Mouse (Mus musculus): Measurements from ENCODE around the gene Frem1. TPM values are rescaled to one million over a fixed set of nuclear protein-coding genes. Genes with fewer than 3 reads are reported as not detected.

Gene Frem1
- polyA plus RNA-seq, 1 experiment = 0.37 TPM

GRCm38 (mm10) chr4:83058617-83059016 lies 6.5 kb upstream of the Frem1 start:
- H3K4me1 ChIP-seq (ENCODE audit: control insufficient read depth, insufficient read depth, low read length) = no peaks in the 10 kb centered on the region
- 81% methylated on average over 2 of the region's 2 CpGs for WGBS
- H3K27ac ChIP-seq (ENCODE audit: control insufficient read depth, insufficient read depth, low read depth, low read length, poor library complexity) = no peak overlapping the region
- H3K4me3 ChIP-seq (replicated peaks; ENCODE audit: control insufficient read depth, low read depth, low read length) = no peak overlapping the region
- TF ChIP-seq CTCF (IDR thresholded peaks at IDR 0.05; ENCODE audit: control insufficient read depth, insufficient read depth, low read length) = no peak
- no peak for TF ChIP-seq POLR2A (IDR thresholded peaks at IDR 0.05; ENCODE audit: borderline replicate concordance, control insufficient read depth, low read depth, low read length)

DNA sequence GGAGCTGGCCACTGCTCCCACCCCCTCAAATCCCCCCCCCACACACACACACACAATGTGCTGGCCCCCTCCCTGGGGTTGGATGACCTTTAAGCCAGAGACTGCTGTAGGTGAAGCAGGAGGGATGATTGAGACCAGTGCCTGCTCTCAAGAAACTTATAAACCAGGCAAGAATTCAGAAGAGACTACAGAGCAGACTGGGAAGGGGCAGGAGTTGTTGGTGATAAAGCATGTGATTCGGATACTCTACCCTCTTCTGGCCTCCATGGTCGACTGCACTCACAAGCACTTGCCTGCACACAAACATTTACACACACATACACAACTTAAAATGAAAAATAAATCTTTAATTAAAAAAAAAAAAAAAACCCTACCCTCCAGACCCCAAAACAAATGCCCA lies 6.0 kb upstream of the Frem1 start:
- Histone ChIP-seq H3K27ac (ENCODE audit: control insufficient read depth, insufficient read depth, low read depth, low read length, poor library complexity) (no peak overlapping the region), H3K4me3 (replicated peaks; ENCODE audit: control insufficient read depth, low read depth, low read length) (no peak overlapping the region), H3K4me1 (ENCODE audit: control insufficient read depth, insufficient read depth, low read length) (no peaks in the 10 kb centered on the region)
- WGBS = 65% methylated on average over 2 of the region's 2 CpGs
- TF ChIP-seq CTCF (IDR thresholded peaks at IDR 0.05; ENCODE audit: control insufficient read depth, insufficient read depth, low read length) (no peak), POLR2A (IDR thresholded peaks at IDR 0.05; ENCODE audit: borderline replicate concordance, control insufficient read depth, low read depth, low read length) (no peak)

DNA sequence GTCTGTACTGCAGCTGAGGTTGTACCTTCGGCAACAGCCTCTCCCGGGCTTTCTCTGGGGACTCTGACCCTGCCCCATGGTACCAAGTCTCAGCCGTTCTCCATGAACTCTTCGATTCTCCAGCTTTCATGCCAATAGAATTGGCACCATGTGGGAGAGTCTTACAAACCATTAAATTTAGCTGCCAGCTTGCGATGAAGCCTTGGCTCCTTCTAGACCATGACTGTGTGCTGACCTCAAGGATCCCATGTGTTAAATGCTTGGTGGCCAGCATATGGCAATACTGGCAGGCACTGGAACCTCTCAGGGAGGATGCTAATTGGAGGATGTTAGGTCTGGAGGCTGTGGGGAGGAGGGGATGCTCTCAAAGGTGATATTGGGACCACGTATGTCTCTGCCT lies 4.4 kb upstream of the Frem1 start:
- Histone ChIP-seq H3K4me1 (ENCODE audit: control insufficient read depth, insufficient read depth, low read length) (no peaks in the 10 kb centered on the region), H3K4me3 (replicated peaks; ENCODE audit: control insufficient read depth, low read depth, low read length) (no peak overlapping the region), H3K27ac (ENCODE audit: control insufficient read depth, insufficient read depth, low read depth, low read length, poor library complexity) (no peak overlapping the region)
- WGBS = 85% methylated on average over 6 of the region's 6 CpGs
- TF ChIP-seq CTCF (IDR thresholded peaks at IDR 0.05; ENCODE audit: control insufficient read depth, insufficient read depth, low read length) (no peak), POLR2A (IDR thresholded peaks at IDR 0.05; ENCODE audit: borderline replicate concordance, control insufficient read depth, low read depth, low read length) (no peak)

DNA sequence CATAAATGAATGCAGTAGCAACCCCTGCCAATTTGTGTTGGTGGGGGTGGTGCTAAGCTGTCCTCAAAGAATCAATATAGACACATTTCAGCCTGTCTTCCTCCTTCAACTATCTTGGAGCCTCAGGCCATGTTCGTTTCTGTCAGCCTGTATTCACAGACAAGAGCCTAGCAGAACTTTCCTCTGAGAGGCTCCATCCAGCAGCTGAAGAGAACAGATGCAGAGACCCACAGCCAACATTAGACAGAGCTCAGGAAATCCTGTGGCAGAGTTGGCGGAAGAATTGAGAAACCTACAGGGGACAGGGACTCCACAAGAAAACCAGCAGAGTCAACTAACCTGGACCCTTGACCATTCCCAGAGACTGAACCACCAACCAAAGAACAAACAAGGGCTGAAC lies 3.3 kb upstream of the Frem1 start:
- TF ChIP-seq CTCF (IDR thresholded peaks at IDR 0.05; ENCODE audit: control insufficient read depth, insufficient read depth, low read length) = no peak
- no peak for TF ChIP-seq POLR2A (IDR thresholded peaks at IDR 0.05; ENCODE audit: borderline replicate concordance, control insufficient read depth, low read depth, low read length)
- H3K27ac ChIP-seq (ENCODE audit: control insufficient read depth, insufficient read depth, low read depth, low read length, poor library complexity) = no peak overlapping the region
- H3K4me3 ChIP-seq (replicated peaks; ENCODE audit: control insufficient read depth, low read depth, low read length) = no peak overlapping the region
- no peaks in the 10 kb centered on the region for H3K4me1 ChIP-seq (ENCODE audit: control insufficient read depth, insufficient read depth, low read length)
- WGBS = 8% methylated on average over 2 of the region's 2 CpGs

GRCm38 (mm10) chr4:83053206-83053605 lies 1.1 kb upstream of the Frem1 start:
- WGBS = 21% methylated on average over 8 of the region's 8 CpGs
- Histone ChIP-seq H3K4me1 (ENCODE audit: control insufficient read depth, insufficient read depth, low read length) (no peaks in the 10 kb centered on the region), H3K4me3 (replicated peaks; ENCODE audit: control insufficient read depth, low read depth, low read length) (no peak overlapping the region), H3K27ac (ENCODE audit: control insufficient read depth, insufficient read depth, low read depth, low read length, poor library complexity) (no peak overlapping the region)
- TF ChIP-seq CTCF (IDR thresholded peaks at IDR 0.05; ENCODE audit: control insufficient read depth, insufficient read depth, low read length) (no peak), POLR2A (IDR thresholded peaks at IDR 0.05; ENCODE audit: borderline replicate concordance, control insufficient read depth, low read depth, low read length) (no peak)

DNA sequence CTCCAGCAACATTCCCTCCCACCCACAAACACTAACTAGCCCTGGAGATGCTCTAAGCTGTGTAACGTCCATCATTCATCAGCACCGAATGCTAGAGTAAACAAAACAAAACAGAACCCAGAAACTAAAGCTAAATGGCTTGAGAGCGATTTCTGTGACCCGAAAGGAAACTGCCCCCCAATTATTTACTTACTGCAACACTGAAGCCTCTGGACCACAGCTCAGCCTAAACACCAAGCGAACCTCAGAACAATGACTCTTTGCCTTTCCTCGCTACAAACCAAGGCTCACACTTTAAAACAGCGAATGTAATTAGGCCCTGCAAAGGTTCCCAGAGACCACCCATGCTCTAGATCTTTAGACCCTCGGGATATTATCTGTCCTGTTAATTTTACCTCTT lies 963 bp downstream of the Frem1 start:
- Histone ChIP-seq H3K4me3 (replicated peaks; ENCODE audit: control insufficient read depth, low read depth, low read length) (no peak overlapping the region), H3K27ac (ENCODE audit: control insufficient read depth, insufficient read depth, low read depth, low read length, poor library complexity) (no peak overlapping the region), H3K4me1 (ENCODE audit: control insufficient read depth, insufficient read depth, low read length) (no peaks in the 10 kb centered on the region)
- TF ChIP-seq CTCF (IDR thresholded peaks at IDR 0.05; ENCODE audit: control insufficient read depth, insufficient read depth, low read length) (no peak), POLR2A (IDR thresholded peaks at IDR 0.05; ENCODE audit: borderline replicate concordance, control insufficient read depth, low read depth, low read length) (no peak)
- 69% methylated on average over 8 of the region's 8 CpGs for WGBS

GRCm38 (mm10) chr4:83050151-83050796 lies 1.9 kb downstream of the Frem1 start:
- H3K4me3 ChIP-seq (replicated peaks; ENCODE audit: control insufficient read depth, low read depth, low read length) = no peak overlapping the region
- H3K27ac ChIP-seq (ENCODE audit: control insufficient read depth, insufficient read depth, low read depth, low read length, poor library complexity) = no peak overlapping the region
- WGBS = 87% methylated on average over 5 of the region's 5 CpGs
- no peak for TF ChIP-seq POLR2A (IDR thresholded peaks at IDR 0.05; ENCODE audit: borderline replicate concordance, control insufficient read depth, low read depth, low read length)
- TF ChIP-seq CTCF (IDR thresholded peaks at IDR 0.05; ENCODE audit: control insufficient read depth, insufficient read depth, low read length) = no peak
- H3K4me1 ChIP-seq (ENCODE audit: control insufficient read depth, insufficient read depth, low read length) = no peaks in the 10 kb centered on the region

- H3K4me1 ChIP-seq (ENCODE audit: control insufficient read depth, insufficient read depth, low read length) = no peaks in the 10 kb centered on the region
- WGBS = 60% methylated on average over 3 of the region's 3 CpGs
- H3K27ac ChIP-seq (ENCODE audit: control insufficient read depth, insufficient read depth, low read depth, low read length, poor library complexity) = no peak overlapping the region
- H3K4me3 ChIP-seq (replicated peaks; ENCODE audit: control insufficient read depth, low read depth, low read length) = no peak overlapping the region
- TF ChIP-seq POLR2A (IDR thresholded peaks at IDR 0.05; ENCODE audit: borderline replicate concordance, control insufficient read depth, low read depth, low read length) (no peak), CTCF (IDR thresholded peaks at IDR 0.05; ENCODE audit: control insufficient read depth, insufficient read depth, low read length) (no peak)
Observed at GRCm38 (mm10) chr4:83049288-83049687, 2.9 kb downstream of the Frem1 start.

- TF ChIP-seq CTCF (IDR thresholded peaks at IDR 0.05; ENCODE audit: control insufficient read depth, insufficient read depth, low read length) = no peak
- TF ChIP-seq POLR2A (IDR thresholded peaks at IDR 0.05; ENCODE audit: borderline replicate concordance, control insufficient read depth, low read depth, low read length) = no peak
- 53% methylated on average over 2 of the region's 2 CpGs for WGBS
- Histone ChIP-seq H3K27ac (ENCODE audit: control insufficient read depth, insufficient read depth, low read depth, low read length, poor library complexity) (no peak overlapping the region), H3K4me1 (ENCODE audit: control insufficient read depth, insufficient read depth, low read length) (no peaks in the 10 kb centered on the region), H3K4me3 (replicated peaks; ENCODE audit: control insufficient read depth, low read depth, low read length) (no peak overlapping the region)
Observed at GRCm38 (mm10) chr4:83048561-83048960, 3.6 kb downstream of the Frem1 start.

Data from bone marrow, adult 2 months (tissue).